Mouse (Mus musculus) ZHBTc4 (cell line): ENCODE results near the gene Spag17.

ENCODE experiments used
- DNase-seq: peaks from one replicate; pipeline ENCODE4 v3.0.0-alpha.2; 2011; ENCODE audit warnings: low read depth, low spot score

Spag17 gene

DNA sequence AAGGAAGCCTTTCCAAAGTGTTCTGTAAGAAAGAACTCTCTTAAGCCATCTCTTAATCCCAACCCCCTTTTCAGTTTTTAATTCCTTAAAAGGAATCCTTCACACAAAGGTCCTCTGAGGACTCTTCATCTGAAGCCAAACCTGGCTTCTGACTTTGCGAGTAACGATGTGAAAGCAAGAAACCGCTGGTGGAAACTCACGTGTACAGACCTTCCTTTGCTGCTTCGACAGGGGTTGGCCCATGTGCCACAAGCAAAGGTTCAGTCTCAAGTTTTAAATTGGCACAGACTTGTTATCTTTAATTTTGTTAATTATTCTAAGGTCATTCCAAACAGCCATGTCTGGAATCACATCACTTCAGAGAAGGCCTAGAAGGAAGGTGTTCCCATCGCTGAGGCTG is 79.1 kb downstream of the Spag17 start:
- no peak for DNase-seq

DNA sequence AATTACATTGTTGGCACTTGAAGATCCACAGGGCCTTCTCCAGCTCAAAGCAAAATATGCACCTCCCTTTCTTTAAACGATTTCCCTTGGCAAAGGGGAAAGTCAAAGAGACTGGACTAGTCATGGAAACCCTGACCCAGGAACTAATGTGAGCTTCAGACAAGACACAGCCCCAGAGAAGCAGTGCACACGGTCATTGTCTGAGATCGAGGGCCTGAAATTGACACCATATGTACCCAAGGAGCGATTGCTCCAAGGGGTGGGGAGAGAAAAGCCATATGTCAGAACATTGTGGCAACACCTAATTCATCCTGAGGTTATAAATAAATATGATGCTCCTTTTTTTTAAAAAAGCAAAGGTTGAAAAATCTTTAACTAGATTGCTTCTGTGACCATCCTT is 80.7 kb downstream of the Spag17 start:
- DNase-seq, result no peak

DNA sequence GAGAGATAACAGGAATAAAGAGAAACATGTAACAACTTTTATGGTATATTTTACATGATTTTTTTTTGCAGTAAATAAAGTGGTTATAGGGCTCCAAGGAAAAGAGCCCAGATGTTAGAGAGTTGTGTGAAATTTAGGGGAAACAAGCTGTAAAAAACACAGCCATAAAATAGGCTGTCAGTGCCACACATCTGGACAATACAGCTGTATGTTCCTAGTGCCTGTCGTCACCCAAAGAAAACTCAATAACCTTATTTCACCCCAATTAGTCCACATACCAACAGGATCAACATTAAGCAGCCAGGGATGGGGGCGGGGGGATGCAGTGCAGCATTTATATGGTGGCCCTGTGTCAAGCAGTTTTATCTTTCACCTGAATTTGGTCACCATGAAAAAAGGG is 81.1 kb downstream of the Spag17 start:
- DNase-seq, result no peak

DNA sequence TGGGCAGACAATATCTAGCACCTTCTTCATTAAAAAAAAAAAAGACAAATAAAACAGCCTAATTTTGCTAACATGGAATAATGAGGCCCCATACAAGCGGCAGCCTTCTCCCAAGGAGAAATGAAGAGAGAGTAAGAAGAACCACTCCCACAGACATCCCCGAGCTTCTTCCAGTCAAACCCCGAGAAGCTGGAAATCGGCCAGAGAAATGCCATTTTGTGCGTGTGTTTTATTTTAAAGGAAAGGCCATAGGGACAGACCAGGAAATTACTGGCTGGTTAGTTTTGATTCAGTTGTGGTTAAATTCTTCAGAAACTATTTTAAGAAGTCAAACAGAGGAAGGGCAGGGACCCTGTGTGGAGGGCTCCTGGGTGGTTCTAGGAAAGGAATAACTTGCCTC is 85.6 kb downstream of the Spag17 start:
- DNase-seq, result no peak

DNA sequence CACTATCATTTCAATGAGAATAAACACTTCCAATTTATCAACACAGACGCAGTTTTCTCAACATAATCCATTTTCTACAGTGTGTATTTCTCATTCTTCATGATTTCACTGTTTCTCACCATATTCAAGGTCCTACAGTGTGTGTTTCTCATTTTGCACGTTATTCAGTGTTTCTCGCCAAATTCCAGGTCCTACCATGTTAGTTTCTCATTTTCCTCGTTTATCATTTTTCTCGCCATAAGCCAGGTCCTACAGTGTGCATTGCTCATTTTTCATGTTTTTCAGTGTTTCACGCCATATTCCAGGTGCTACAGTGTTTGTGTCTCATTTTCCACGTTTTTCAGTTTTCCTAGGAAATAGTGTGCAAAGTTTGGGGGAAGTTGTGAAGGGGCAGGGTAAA is 95.8 kb downstream of the Spag17 start:
- no peak for DNase-seq

DNA sequence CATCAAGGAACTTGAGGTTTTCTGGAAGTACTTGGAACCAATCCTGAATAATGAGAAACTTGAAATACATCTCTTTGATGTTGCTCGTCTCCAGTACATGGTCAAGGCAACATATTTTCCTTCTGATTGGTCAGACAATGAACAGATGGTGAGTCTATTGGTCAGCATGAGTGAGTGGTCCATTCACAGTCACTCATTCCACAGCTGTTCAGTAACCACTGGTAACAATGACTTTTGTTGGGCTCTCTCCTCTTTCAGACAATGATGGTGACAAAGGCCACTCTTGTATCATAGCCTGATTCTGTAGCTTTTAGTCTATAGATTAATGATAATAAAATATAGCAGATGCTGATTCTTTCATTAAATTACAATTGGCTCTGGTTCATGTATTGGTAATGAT is 119.5 kb downstream of the Spag17 start:
- no peak for DNase-seq

DNA sequence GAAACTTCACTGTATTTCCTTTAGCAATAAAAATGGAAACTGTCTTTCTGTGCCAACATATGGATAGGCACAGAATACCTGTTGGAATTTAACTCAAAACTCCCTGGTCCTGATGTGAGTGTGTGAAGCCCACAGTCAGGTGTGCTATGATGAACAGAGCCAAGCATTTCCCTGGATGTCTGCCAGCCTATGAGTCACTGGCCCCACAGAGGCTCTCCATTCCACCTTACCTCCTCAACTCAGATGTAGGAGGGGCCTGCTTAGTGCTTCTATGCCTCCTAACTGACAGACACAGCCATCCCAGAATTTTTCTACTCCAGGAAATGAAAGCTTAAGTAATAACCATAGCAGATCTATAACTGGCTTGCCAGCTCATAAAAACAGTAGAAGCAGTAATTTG is 124.6 kb downstream of the Spag17 start:
- no peak for DNase-seq

DNA sequence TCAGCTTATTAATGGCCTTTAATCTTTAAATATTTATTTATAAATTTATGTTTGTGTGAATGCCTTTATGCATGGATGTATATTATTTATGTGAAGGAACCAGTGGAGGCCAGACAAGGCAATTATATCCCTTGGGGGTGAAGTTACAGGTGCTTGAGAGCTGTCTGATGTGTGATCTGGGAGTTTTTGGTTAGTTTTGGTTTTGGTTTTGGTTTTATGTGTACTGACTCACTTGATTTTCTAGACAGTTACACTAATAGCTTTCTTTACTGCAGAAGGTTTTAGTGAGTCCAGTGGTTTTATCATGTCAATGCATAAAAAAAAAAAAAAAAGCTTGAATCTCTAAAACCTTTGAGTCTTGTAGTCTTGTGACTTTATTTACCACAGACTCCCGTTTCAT is 128.9 kb downstream of the Spag17 start:
- DNase-seq, result no peak

DNA sequence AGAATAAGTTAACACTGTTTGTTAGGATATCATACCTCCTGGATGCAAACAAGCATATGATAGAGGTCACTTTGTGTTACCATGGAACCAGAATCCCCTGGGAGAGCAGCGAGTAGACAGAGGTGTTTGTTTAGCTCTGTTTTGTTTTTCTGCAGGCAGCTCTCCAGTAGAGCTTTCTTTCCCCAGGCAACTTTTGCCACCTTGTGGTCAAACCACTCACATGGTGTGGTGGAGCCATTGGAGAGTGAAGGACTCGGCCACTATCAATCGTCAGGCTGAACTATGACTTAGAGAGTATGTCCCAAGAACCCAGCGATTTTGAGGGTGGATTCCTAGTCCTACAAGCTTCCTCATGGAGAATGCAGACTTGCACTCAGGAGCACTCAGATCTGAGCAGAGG is 146.1 kb downstream of the Spag17 start:
- DNase-seq, result peak; percentile 18

DNA sequence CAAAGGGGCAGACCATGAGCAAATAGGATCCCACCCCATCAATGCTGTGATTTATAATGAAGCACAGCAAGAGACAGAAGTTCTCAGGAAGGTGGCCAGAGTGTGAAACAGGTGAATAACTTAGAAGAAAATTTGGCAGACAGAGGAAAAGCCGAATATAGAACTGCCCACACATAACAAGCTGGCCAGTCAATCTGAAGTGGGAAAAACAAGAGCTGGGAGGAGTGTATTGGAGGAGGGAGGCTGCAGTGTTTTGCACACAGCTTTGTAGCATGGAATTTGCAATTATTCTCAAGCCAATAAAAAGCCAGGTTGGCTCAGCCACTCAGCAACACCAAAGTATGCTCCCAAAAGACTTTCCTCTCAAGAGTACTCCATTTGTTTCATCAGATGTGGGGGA is 147.8 kb downstream of the Spag17 start:
- DNase-seq, result no peak

DNA sequence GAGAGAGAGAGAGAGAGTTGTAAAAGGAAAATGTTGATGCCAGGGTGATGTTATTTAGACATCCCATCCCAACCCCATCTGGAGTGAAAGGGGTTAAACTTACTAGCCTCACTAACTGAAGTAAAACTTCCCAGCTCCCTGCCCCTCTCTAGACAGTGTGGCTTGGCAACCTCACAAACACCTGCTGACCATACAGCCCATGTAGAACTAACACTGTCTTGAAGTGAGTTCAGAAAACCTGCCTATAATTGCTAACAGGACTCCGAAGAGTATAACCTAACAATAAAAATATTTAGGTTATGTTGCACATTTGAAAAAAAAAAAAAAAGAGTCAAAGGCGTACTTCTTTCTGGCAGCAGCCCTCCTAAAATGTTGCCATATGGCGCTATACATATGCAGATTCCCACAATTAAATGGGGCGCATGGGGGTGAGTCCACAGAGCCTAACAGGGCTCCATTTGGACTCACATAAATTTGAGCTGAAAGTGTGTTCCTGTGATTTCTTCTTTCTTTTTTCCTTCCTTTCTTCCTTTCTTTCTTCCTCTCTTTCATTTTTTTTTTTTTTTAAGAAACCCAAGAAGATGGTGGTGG is 149.3 kb downstream of the Spag17 start:
- DNase-seq, result no peak

DNA sequence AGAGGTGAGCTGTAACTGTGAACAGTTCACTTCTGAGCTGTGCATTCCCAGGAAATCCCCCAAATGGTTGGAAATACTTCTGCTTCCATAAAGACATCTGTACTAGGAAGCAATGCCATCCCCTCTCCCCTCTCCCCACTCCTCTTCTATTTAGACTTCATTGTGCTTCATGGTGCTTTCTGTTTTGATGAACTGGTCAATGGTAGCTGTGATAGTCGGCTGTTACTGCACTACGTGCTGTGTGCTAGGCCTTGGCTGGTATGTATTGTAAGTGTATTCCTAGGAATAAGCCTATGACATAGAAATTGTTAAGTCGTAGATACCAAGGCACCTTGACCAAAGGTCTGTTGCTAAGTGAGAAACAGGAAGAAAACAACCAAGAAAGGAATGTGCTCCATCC is 149.9 kb downstream of the Spag17 start:
- no peak for DNase-seq

DNA sequence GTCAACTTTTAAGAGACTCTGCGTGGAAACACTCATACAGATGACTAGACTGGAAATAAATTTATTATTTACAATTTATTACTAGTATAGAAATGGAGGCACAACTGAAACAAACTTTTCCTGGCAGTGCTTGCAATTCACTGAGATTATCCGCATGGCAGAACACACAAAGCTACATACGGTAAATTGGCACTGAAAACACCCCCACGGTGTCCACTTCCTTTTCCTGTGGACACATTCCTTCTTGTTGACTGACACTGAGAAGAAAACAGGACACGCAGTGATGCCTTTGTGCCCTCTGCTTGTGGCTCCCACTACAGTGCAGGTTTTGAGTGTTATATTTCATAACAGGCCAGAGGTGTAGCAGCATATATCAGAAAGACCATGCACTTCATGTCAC is 151.6 kb downstream of the Spag17 start:
- DNase-seq, result no peak

DNA sequence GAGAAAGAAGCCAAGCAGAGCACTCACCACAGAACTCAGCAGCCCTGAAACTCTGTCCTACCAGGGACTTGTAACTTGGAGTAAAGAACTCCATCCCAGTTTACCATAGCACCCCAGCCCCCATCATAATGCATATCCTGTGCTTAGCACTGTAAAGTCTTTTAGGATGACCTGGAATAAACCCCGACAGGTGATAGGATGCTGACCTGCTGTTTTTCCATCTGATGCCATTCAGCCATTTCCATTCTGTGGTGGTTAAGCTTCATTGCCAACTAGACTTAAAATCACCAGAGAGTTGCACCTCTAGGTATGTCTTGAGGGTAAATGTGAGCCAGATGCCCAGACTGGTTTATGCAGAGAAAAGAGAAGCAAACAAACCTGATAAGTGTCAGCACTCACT is 189.2 kb downstream of the Spag17 start:
- DNase-seq, result no peak

DNA sequence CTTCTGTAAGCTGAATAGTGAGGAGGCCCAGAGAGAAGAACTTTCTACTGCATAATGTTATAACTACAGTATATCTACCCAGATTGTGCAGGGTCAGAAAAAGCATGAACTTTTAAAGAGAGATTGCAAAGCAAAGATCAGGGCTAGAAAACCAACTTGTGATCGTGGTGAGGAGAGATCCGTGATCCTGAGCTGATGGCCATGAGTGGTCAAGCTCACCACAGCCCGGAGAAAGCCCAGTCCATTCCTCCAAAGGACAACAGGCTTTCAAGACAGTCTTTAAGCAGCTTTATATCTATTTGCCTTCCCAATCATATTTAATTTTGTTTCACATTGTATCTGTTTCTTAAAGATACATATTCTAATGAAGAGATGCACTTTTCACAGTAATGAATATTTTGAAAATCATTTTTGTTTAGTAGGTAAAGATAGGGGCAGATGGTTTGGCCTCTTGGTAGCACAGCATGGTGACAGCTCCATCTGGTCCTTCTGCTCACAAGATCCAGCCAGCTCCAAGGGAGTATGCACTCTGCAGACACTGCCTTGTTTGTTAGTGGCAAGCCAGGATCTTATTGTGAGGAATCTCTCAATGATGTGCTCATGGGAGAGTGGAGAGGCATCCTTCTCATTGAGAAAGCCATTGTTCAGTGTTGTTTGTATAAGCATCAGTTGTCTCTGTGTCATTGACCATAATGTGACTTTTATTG is 217.3 kb downstream of the Spag17 start:
- no peak for DNase-seq

DNA sequence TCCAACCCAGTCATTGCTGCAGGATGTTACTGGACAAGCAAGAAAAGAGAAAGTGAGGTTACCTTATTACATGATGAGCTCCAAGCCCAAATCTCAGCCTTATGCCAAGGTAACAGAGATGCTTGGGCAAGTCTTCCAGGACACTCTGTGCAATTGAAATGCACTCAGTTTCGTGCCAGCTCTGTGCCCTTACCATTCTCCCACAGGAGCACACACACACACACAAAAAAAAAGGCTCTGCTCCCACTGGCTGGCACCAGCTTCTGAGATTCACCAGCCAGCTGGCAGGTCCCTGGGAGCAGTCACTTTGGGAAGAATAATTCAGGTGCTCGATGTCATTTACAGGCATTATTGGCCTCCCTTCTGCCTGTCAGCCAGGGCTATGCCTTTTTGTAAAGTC is 221.5 kb downstream of the Spag17 start:
- no peak for DNase-seq

DNA sequence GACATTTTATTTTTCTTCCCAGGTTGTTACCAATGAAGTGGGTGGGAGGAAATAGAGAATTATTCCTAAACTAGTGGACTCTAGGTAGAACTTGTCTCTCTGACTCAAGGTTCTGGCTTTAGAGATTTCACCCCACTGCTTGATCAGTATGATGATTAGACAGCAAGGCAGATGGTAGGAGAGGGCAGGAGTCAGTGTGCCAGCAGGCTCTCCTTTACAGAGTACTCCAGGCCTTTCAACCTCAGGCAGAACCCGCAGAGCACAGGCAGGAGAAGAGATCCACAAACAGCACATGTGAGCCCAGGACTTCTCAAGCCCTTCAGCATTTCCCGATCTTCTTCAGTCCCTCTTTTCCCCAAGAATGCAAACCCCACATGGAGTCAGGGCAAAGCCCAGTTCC is 233.5 kb downstream of the Spag17 start:
- DNase-seq, result no peak

DNA sequence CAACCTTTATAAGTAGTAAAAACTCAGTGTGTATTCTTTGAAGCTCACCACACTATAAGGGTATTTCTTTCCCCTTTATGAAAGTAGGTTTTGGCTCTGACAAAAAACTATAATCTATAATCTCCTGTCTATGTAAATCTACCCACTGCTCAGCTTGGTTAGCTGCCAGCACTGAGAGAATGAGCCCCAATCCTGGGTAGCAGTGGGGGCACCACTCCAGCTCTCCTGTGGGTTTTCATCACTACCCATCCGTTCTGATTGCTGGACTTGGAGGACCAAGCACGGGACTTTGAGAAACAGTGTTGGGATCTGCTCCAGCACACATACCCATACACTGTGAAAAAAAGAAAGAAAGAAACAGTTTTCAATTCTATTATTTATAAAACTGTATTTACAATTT is 236.8 kb downstream of the Spag17 start:
- DNase-seq, result no peak

DNA sequence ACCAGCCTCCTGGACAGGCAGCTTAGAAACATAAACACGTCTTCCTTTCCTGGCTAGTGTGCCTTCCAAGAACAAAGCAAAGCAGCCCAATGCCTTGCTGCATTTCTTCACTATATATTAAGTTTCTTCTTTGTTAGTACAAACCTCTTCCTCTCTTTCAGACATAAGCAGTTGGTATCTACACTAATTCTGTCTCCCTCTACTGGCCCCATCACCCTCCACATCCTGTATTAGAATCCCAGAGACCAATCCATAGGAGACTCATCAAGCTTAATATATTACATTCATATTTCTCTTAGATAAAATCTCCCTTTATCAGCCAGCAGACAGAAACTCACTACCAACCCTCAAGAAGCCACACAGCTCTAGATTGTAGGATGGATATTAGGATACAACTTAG is 237.2 kb downstream of the Spag17 start:
- DNase-seq, result no peak

DNA sequence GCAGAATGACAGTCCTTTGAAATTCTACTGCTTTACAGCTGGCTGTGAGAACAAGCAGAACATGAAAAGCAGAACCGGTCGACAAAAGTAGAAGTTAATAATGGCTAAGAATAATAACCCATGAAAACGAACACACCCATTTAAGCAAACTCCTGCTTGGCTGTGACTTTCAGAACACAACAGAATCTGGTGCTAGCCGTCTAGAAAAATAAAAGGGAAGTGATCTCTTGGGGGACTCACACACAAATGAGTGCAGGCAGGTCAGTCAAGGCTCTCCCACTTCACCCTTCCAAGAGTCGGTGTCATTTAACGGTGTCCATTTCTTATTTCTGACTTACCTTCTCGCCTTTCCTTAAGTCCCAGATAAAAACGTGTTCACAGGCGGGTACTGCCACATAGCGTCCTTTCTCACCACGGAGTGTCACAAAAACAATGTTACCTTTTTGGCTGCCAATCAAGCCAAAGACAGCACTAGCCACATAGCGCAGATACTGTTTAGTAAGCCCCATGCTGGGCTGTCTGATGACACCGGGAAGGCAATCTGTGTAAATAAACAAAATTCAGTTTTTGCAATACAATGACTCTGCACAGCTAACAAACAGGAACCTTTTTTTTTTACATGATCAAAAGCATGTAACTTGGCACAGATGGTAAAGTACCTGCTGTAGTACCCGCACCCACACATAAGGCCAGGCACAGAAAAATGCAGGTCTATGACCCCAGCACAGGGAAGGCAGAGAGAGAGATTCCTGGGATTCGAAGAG is 275.7 kb downstream of the Spag17 start:
- no peak for DNase-seq

DNA sequence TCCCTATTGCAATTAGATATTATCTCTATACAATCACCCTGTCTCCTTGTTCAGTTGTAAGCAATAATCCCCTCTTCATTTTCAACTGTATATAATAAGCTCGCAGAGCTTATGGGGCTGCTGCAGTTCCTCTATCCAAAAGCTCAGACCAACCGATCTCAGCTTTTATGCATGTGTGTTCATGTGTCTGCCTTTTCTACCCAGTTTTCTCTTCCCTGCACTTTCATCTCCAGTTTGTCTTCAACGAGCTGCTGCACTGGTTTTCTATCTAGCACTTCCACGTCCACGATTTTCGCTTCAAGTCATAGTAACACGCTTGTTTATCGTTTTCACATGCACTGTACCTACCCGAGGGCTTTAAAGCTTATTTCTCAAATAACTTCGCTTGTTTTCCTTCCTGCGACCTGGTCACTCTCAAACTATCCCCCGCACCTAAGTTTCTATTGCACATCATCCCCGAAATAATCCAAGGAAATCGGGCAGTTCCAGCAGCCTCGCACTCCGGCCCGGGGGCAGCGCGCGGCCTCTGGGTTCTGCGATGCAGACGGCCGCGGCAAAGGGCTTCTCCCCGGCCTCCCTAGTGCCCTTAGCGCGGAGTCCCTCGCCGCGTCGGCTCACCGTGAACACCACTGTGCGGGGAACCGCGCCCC is 276.6 kb downstream of the Spag17 start:
- peak; percentile 4 for DNase-seq

DNA sequence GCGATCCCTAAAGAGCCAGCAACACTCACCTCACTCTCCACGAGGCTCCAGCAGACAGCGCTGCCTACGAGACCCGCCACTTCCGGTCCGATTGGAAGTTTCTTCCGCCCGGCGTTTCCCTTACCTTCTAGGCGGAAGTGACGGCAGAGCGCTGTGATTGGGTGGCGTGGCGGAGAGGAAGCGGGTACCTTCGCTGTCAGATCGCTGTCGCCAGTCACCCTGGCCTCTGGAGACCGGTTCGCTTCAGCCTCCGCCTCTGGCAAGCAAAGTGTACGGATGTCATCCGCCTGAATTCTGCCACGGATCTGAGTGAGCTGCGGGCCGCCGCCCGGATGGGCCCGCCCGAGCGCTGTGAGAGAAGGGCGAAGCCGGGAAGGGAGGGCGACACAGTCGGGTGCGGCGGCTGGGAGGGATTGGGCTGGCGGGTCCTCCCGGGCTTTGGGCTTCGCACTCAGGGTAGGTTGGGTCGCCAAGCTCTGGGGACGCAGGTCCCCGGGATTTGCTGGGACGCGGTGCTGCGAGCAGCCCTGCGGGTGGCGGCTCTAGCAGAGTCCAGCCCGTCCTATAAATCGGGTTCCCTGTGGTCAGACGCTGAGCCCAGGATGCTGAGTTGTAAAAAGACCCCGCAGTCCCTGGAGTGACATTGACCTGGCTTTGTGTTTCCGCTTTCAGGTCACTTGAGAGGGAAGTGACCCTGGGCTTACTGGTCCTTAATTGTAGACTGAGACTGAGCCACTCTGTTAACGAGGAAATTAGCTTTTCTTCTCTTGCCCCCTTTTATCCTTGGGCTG is 277.3 kb downstream of the Spag17 start, which contains the start of the genes Gdap2 and Wdr3:
Gene Gdap2 (plus strand): TSS at position 67 of the 791 bp plus-strand sequence.
Gene Wdr3 (minus strand): TSS at position 93 of the 791 bp plus-strand sequence.
- DNase-seq, result peak; percentile 95
